Mouse (Mus musculus): ENCODE measurements around the gene Sh2b3. TPM values are rescaled to one million over a fixed set of nuclear protein-coding genes. Genes with fewer than 3 reads are reported as not detected.

The Sh2b3 gene
- total and polyA plus RNA-seq, 3 experiments: 22.8 to 38.3 (median 35.4) TPM

- Histone ChIP-seq H3K36me3 (replicated peaks in 1 of 2; ENCODE audit: control insufficient read depth in 1 of 2, insufficient read depth in 1 of 2, low read length in 1 of 2) (peaks cover 9 to 23% of the 10 kb centered on the region in 2 experiments), H3K79me2 (replicated peaks; ENCODE audit: control insufficient read depth, extremely low read depth, insufficient read depth, poor library complexity, severe bottlenecking) (no peaks in the 10 kb centered on the region), H3K9ac (ENCODE audit: insufficient read depth, low read depth) (no peak overlapping the region), H3K9me3 (replicated peaks; ENCODE audit: low read length) (peaks cover 9% of the 10 kb centered on the region), H3K4me2 (ENCODE audit: insufficient read depth, low read depth, poor library complexity, severe bottlenecking) (no peak overlapping the region), H3K4me3 (replicated peaks in 1 of 3; ENCODE audit: low read depth in 2 of 3, low read length in 2 of 3, poor library complexity in 1 of 3) (no peak overlapping the region), H3K27ac (ENCODE audit: insufficient read depth, low read depth) (no peak overlapping the region), H3K27me3 (replicated peaks) (peaks cover 13% of the 10 kb centered on the region), H3K4me1 (ENCODE audit: control insufficient read depth in 1 of 2, insufficient read depth in 2 of 2) (peaks cover 11 to 26% of the 10 kb centered on the region in 2 experiments)
- dilution Hi-C loops (cut with MboI; ENCODE audit: extremely low pct_ligation_motif_present, extremely low pct_unique_long_range_greater_than_20kb, low sequenced_read_pairs): no loop called here
- DNase-seq (ENCODE audit: extremely low read depth): no peak
- TF ChIP-seq SIN3A (IDR thresholded peaks at IDR 0.05; ENCODE audit: low read length): no peak
- no peak for TF ChIP-seq MAZ (IDR thresholded peaks at IDR 0.05; ENCODE audit: low read depth, low read length)
- TF ChIP-seq HCFC1 (IDR thresholded peaks at IDR 0.05; ENCODE audit: low read depth, low read length): no peak
- no peak for TF ChIP-seq IRF4 (IDR thresholded peaks at IDR 0.05; ENCODE audit: low read depth, low read length)
- no peak for TF ChIP-seq USF1 (IDR thresholded peaks at IDR 0.05; ENCODE audit: low read depth, low read length)
- TF ChIP-seq PAX5 (IDR thresholded peaks at IDR 0.05; ENCODE audit: low read length): no peak
- TF ChIP-seq ZMIZ1 (IDR thresholded peaks at IDR 0.05; ENCODE audit: low read depth, low read length): no peak
- no peak for TF ChIP-seq MAX (IDR thresholded peaks at IDR 0.05; ENCODE audit: low read length)
- no peak for TF ChIP-seq CHD2 (IDR thresholded peaks at IDR 0.05; ENCODE audit: low read length)
- no peak for TF ChIP-seq ELF1 (IDR thresholded peaks at IDR 0.05; ENCODE audit: low read depth, low read length)
- TF ChIP-seq NRF1 (IDR thresholded peaks at IDR 0.05; ENCODE audit: low read depth, low read length): no peak
- no peak for TF ChIP-seq MEF2A (IDR thresholded peaks at IDR 0.05; ENCODE audit: borderline replicate concordance, low read depth, low read length)
- no peak for TF ChIP-seq NELFE (IDR thresholded peaks at IDR 0.05; ENCODE audit: low read depth, low read length)
- TF ChIP-seq USF2 (conservative IDR thresholded peaks at IDR 0.05; ENCODE audit: low read depth, low read length): no peak
- in situ Hi-C loops (cut with MboI; ENCODE audit: low pct_ligation_motif_present, low pct_unique_long_range_greater_than_20kb, low sequenced_read_pairs): no loop called here
Measured at GRCm38 (mm10) chr5:121853368-121854051, 16.1 kb upstream of the Sh2b3 start.

GRCm38 (mm10) chr5:121849478-121850349, 12.3 kb upstream of the Sh2b3 start:
- Histone ChIP-seq H3K4me1 (ENCODE audit: control insufficient read depth in 1 of 2, insufficient read depth in 2 of 2) (peaks cover 14 to 39% of the 10 kb centered on the region in 2 experiments), H3K36me3 (replicated peaks in 1 of 2; ENCODE audit: control insufficient read depth in 1 of 2, insufficient read depth in 1 of 2, low read length in 1 of 2) (peaks cover 9 to 23% of the 10 kb centered on the region in 2 experiments), H3K27ac (ENCODE audit: insufficient read depth, low read depth) (no peak overlapping the region), H3K9me3 (replicated peaks; ENCODE audit: low read length) (no peaks in the 10 kb centered on the region), H3K27me3 (replicated peaks) (peaks cover 23% of the 10 kb centered on the region), H3K4me3 (replicated peaks in 1 of 3; ENCODE audit: low read depth in 2 of 3, low read length in 2 of 3, poor library complexity in 1 of 3) (peak overlapping the region; percentile 49 to 94 (median 66)), H3K4me2 (ENCODE audit: insufficient read depth, low read depth, poor library complexity, severe bottlenecking) (peak overlapping the region; percentile 91), H3K9ac (ENCODE audit: insufficient read depth, low read depth) (peak overlapping the region; percentile 79), H3K79me2 (replicated peaks; ENCODE audit: control insufficient read depth, extremely low read depth, insufficient read depth, poor library complexity, severe bottlenecking) (no peaks in the 10 kb centered on the region)
- dilution Hi-C loops (cut with MboI; ENCODE audit: extremely low pct_ligation_motif_present, extremely low pct_unique_long_range_greater_than_20kb, low sequenced_read_pairs): no loop called here
- DNase-seq (ENCODE audit: extremely low read depth): no peak
- in situ Hi-C loops (cut with MboI; ENCODE audit: low pct_ligation_motif_present, low pct_unique_long_range_greater_than_20kb, low sequenced_read_pairs): loop anchor here (5.0 kb wide), 1 partner anchor 37 kb away; no protein-coding TSS in a partner anchor
- peak; percentile 49 for TF ChIP-seq RAD21 (IDR thresholded peaks at IDR 0.05; ENCODE audit: low read depth, low read length)
- no peak for TF ChIP-seq CHD2 (IDR thresholded peaks at IDR 0.05; ENCODE audit: low read length)
- TF ChIP-seq UBTF (IDR thresholded peaks at IDR 0.05; ENCODE audit: low read depth, low read length): no peak
- peak in 1 of 2 experiments; percentile 51; a peak in 2 of 4 replicates for TF ChIP-seq CTCF (conservative IDR thresholded peaks at IDR 0.05 in 1 of 2, IDR thresholded peaks at IDR 0.05 in 1 of 2; ENCODE audit: low read depth in 2 of 2, low read length in 2 of 2)
- no peak for TF ChIP-seq JUND (conservative IDR thresholded peaks at IDR 0.05; ENCODE audit: low read depth, low read length)
- no peak for TF ChIP-seq BHLHE40 (IDR thresholded peaks at IDR 0.05; ENCODE audit: low read depth, low read length)
- peak; percentile 33; the same call in 1 of the 2 replicates for TF ChIP-seq SMC3 (IDR thresholded peaks at IDR 0.05; ENCODE audit: low read depth, low read length)
- no peak for TF ChIP-seq NELFE (IDR thresholded peaks at IDR 0.05; ENCODE audit: low read depth, low read length)
